8 mouse cellular contexts compared by ENCODE assay signal in genomic region chr5:139252081-139252909, GRCm38 (mm10). TPM values are rescaled to one million over a fixed set of nuclear protein-coding genes. Genes with fewer than 3 reads are reported as not detected.
DNase-seq lines count a peak whose midpoint lies in the region; ATAC-seq and TF ChIP-seq lines count a peak whose summit lies in the region.

Get4 (plus strand) TSS chr5:139252324.

- peak within 1 kb of the TSS; percentile 82 for H3K4me3 ChIP-seq in forebrain, embryonic 10.5 days
- peak within 1 kb of the TSS; percentile 75 for H3K4me3 ChIP-seq in heart, embryonic 15.5 days
- peak within 1 kb of the TSS; percentile 88 to 97 for H3K4me3 ChIP-seq in liver, embryonic 14.5 days (ENCODE audit: insufficient read depth in 1 of 2, low read depth in 2 of 2, low read length in 2 of 2)
- peak within 1 kb of the TSS; percentile 74 for H3K4me3 ChIP-seq in neural tube, embryonic 11.5 days (ENCODE audit: low read depth, low read length)
- peak within 1 kb of the TSS; percentile 76 for H3K4me3 ChIP-seq in stomach, postnatal 0 days (ENCODE audit: low read depth, low read length)

- peak within 1 kb of the TSS; percentile 83 for H3K9ac ChIP-seq in heart, embryonic 15.5 days
- H3K9ac ChIP-seq in liver, embryonic 14.5 days (replicated peaks): peak within 1 kb of the TSS; percentile 82
- peak within 1 kb of the TSS; percentile 83 for H3K9ac ChIP-seq in neural tube, embryonic 11.5 days (ENCODE audit: low read length)
- H3K9ac ChIP-seq in stomach, postnatal 0 days (ENCODE audit: low read length): peak within 1 kb of the TSS; percentile 80

- peak; percentile 52 for TF ChIP-seq EP300 in liver, embryonic 14.5 days (IDR thresholded peaks at IDR 0.05; ENCODE audit: low read depth)
- TF ChIP-seq EP300 in stomach, postnatal 0 days (optimal IDR thresholded peaks at IDR 0.05): peak; percentile 97

- ATAC-seq in heart, embryonic 15.5 days (replicated peaks; ENCODE audit: insufficient number of reproducible peaks, insufficient read depth, low FRiP score, low read depth): peak; percentile 92
- peak; percentile 88 for ATAC-seq in liver, embryonic 14.5 days (ENCODE audit: insufficient read depth)
- ATAC-seq in neural tube, embryonic 11.5 days (ENCODE audit: insufficient read depth, low FRiP score, low TSS enrichment): peak; percentile 96
- peak; percentile 91 for ATAC-seq in stomach, postnatal 0 days (ENCODE audit: low FRiP score, low TSS enrichment)

- H3K4me1 ChIP-seq in forebrain, embryonic 10.5 days: peaks cover 35% of the 10 kb centered on the region
- H3K4me1 ChIP-seq in heart, embryonic 15.5 days (replicated peaks): peaks cover 46% of the 10 kb centered on the region
- H3K4me1 ChIP-seq in liver, embryonic 14.5 days (replicated peaks; ENCODE audit: control insufficient read depth in 2 of 2, insufficient read depth in 2 of 2, low read length in 1 of 2): peaks cover 16 to 51% of the 10 kb centered on the region in 2 experiments
- peaks cover 7% of the 10 kb centered on the region for H3K4me1 ChIP-seq in neural tube, embryonic 11.5 days (ENCODE audit: control insufficient read depth, insufficient read depth, low read length)
- H3K4me1 ChIP-seq in stomach, postnatal 0 days (replicated peaks; ENCODE audit: control insufficient read depth, insufficient read depth): peaks cover 10% of the 10 kb centered on the region

- peak; percentile 99 for DNase-seq in CD8-positive naive resting alpha-beta T cell, adult 2 months (ENCODE audit: low read depth in 2 of 2, low spot score in 2 of 2)
- DNase-seq in c-Kit-positive CD71-negative TER-119-negative erythroid progenitor cells, embryonic 14.5 days (ENCODE audit: low read depth): peak; percentile 98
- DNase-seq in forebrain, embryonic 10.5 days (ENCODE audit: extremely low spot score, low spot score): peak; percentile 99
- peak; percentile 100 for DNase-seq in kidney, postnatal 25 days
- DNase-seq in liver, embryonic 14.5 days (ENCODE audit: low read depth in 3 of 3, low spot score in 3 of 3): peak; percentile 97 to 98 (median 97)
- peak; percentile 99 for DNase-seq in neural tube, embryonic 11.5 days (ENCODE audit: low spot score)
- DNase-seq in stomach, postnatal 0 days (ENCODE audit: low spot score): peak; percentile 100

- TF ChIP-seq CTCF in liver, embryonic 14.5 days (IDR thresholded peaks at IDR 0.05; ENCODE audit: low read depth): no peak
- TF ChIP-seq CTCF in stomach, postnatal 0 days (IDR thresholded peaks at IDR 0.05; ENCODE audit: low read depth): no peak

- H3K36me3 ChIP-seq in forebrain, embryonic 10.5 days (replicated peaks): peaks cover 61% of the 10 kb centered on the region
- peaks cover 17% of the 10 kb centered on the region for H3K36me3 ChIP-seq in heart, embryonic 15.5 days
- peaks cover 16% of the 10 kb centered on the region for H3K36me3 ChIP-seq in liver, embryonic 14.5 days (replicated peaks; ENCODE audit: control insufficient read depth, insufficient read depth, low read depth)
- H3K36me3 ChIP-seq in neural tube, embryonic 11.5 days (ENCODE audit: control insufficient read depth, insufficient read depth, low read length): peaks cover 2% of the 10 kb centered on the region
- H3K36me3 ChIP-seq in stomach, postnatal 0 days (ENCODE audit: control insufficient read depth, insufficient read depth, low read length): peaks cover 16% of the 10 kb centered on the region

- H3K9me3 ChIP-seq in forebrain, embryonic 10.5 days: no peaks in the 10 kb centered on the region
- H3K9me3 ChIP-seq in heart, embryonic 15.5 days (replicated peaks): no peaks in the 10 kb centered on the region
- H3K9me3 ChIP-seq in liver, embryonic 14.5 days (ENCODE audit: control insufficient read depth, low read length): no peaks in the 10 kb centered on the region
- H3K9me3 ChIP-seq in neural tube, embryonic 11.5 days (ENCODE audit: control insufficient read depth, low read length): no peaks in the 10 kb centered on the region
- no peaks in the 10 kb centered on the region for H3K9me3 ChIP-seq in stomach, postnatal 0 days (ENCODE audit: control insufficient read depth, low read length)

- under 1% methylated on average over 90 of the region's 90 CpGs for WGBS in forebrain, embryonic 10.5 days
- WGBS in heart, embryonic 15.5 days: under 1% methylated on average over 90 of the region's 90 CpGs
- under 1% methylated on average over 90 of the region's 90 CpGs for WGBS in liver, embryonic 14.5 days (ENCODE audit: insufficient replicate concordance)
- WGBS in neural tube, embryonic 11.5 days: under 1% methylated on average over 77 of the region's 90 CpGs
- under 1% methylated on average over 61 of the region's 90 CpGs for WGBS in stomach, postnatal 0 days

- peak within 1 kb of the TSS; percentile 84 for H3K4me2 ChIP-seq in heart, embryonic 15.5 days
- H3K4me2 ChIP-seq in liver, embryonic 14.5 days (ENCODE audit: low read depth): peak within 1 kb of the TSS; percentile 99
- H3K4me2 ChIP-seq in neural tube, embryonic 11.5 days (ENCODE audit: low read depth): peak within 1 kb of the TSS; percentile 77
- H3K4me2 ChIP-seq in stomach, postnatal 0 days (replicated peaks; ENCODE audit: low read depth): peak within 1 kb of the TSS; percentile 88

- peak within 1 kb of the TSS; percentile 94 for H3K27ac ChIP-seq in forebrain, embryonic 10.5 days
- peak within 1 kb of the TSS; percentile 93 for H3K27ac ChIP-seq in heart, embryonic 15.5 days
- H3K27ac ChIP-seq in liver, embryonic 14.5 days: peak within 1 kb of the TSS; percentile 89
- H3K27ac ChIP-seq in neural tube, embryonic 11.5 days (ENCODE audit: low read depth, low read length): peak within 1 kb of the TSS; percentile 76
- H3K27ac ChIP-seq in stomach, postnatal 0 days (replicated peaks): peak within 1 kb of the TSS; percentile 95

- H3K27me3 ChIP-seq in forebrain, embryonic 10.5 days (ENCODE audit: poor library complexity, severe bottlenecking): no peaks in the 10 kb centered on the region
- H3K27me3 ChIP-seq in heart, embryonic 15.5 days: no peaks in the 10 kb centered on the region
- no peaks in the 10 kb centered on the region for H3K27me3 ChIP-seq in liver, embryonic 14.5 days (ENCODE audit: control insufficient read depth, insufficient read depth, low read length)
- no peaks in the 10 kb centered on the region for H3K27me3 ChIP-seq in neural tube, embryonic 11.5 days (ENCODE audit: control insufficient read depth, insufficient read depth, low read length)
- H3K27me3 ChIP-seq in stomach, postnatal 0 days (ENCODE audit: control insufficient read depth, insufficient read depth, low read length): no peaks in the 10 kb centered on the region

RNA-seq across cellular contexts. Expression of gene Get4, which starts in this region (rescaled TPM):
- 187 and 188 TPM in 2 replicates for polyA plus RNA-seq in forebrain, embryonic 10.5 days (2016; fragmentation: Nextera tagmentation; extraction: Ambion mirVana)
- 132 and 146 TPM in 2 replicates for polyA plus RNA-seq in heart, embryonic 15.5 days (2015; fragmentation: Nextera tagmentation; extraction: Ambion mirVana)
- polyA plus RNA-seq in liver, embryonic 14.5 days (2012; rRNA removed): 48.6 and 56.8 TPM in 2 replicates
- polyA plus RNA-seq in liver, embryonic 14.5 days (2014; fragmentation: Nextera tagmentation; extraction: Ambion mirVana): 107 and 118 TPM in 2 replicates
- polyA plus RNA-seq in neural tube, embryonic 11.5 days (2014; fragmentation: Nextera tagmentation; extraction: Ambion mirVana): 143 and 145 TPM in 2 replicates
- polyA plus RNA-seq in stomach, postnatal 0 days (2015; fragmentation: Nextera tagmentation; extraction: Ambion mirVana): 132 and 133 TPM in 2 replicates

Comparison
In these comparisons a context has a peak if more than half of its experiments do, and no peak if none do; other contexts are left out.
1. Peak in every context shown above with its lines: DNase-seq, ATAC-seq, H3K4me3 ChIP-seq and H3K27ac ChIP-seq.